25 mouse cellular contexts compared by ENCODE assay signal in genomic region chr4:150388518-150388917, GRCm38 (mm10).
DNase-seq lines count a peak whose midpoint lies in the region; ATAC-seq lines count a peak whose summit lies in the region.
"Had no signal": no experiment of that assay in that cellular context is flagged by ENCODE, and none has a peak within 500 bp of the region (broad histone marks: within the 10 kb centered on the region; RNA-seq: fewer than 3 reads in every experiment).

No protein-coding gene starts in this region.

- ATAC-seq in limb, embryonic 12.5 days (ENCODE audit: insufficient number of reproducible peaks, insufficient read depth, low FRiP score, low TSS enrichment, low read depth): no peak
- no peak for ATAC-seq in forebrain, embryonic 16.5 days
- ATAC-seq: activated CD4-positive, CD25-positive, alpha-beta regulatory T cell, adult 4 months; CD4-positive, CD25-positive, alpha-beta regulatory T cell, adult 4 months; forebrain, embryonic 13.5 days; forebrain, postnatal 0 days; hindbrain, postnatal 0 days; inflammation-experienced regulatory T-cells, adult 6 months had no signal

- H3K36me3 ChIP-seq in limb, embryonic 12.5 days: peaks cover 10% of the 10 kb centered on the region; the same call in 1 of the 2 replicates
- H3K36me3 ChIP-seq in limb, embryonic 10.5 days: peaks cover 27% of the 10 kb centered on the region
- H3K36me3 ChIP-seq in forebrain, embryonic 16.5 days (ENCODE audit: control insufficient read depth, insufficient read depth): no peaks in the 10 kb centered on the region

- WGBS in limb, embryonic 12.5 days: 55% methylated on average over 3 of the region's 3 CpGs
- 70% methylated on average over 3 of the region's 3 CpGs for WGBS in limb, embryonic 10.5 days
- 77% methylated on average over 3 of the region's 3 CpGs for WGBS in forebrain, embryonic 16.5 days

- H3K4me1 ChIP-seq in limb, embryonic 12.5 days (replicated peaks): peaks cover 53% of the 10 kb centered on the region
- H3K4me1 ChIP-seq in limb, embryonic 10.5 days: peaks cover 43% of the 10 kb centered on the region
- peaks cover 4% of the 10 kb centered on the region for H3K4me1 ChIP-seq in forebrain, embryonic 16.5 days (replicated peaks; ENCODE audit: control insufficient read depth, insufficient read depth, low read length)

- no peak overlapping the region for H3K9ac ChIP-seq in limb, embryonic 12.5 days (replicated peaks)
- no peak overlapping the region for H3K9ac ChIP-seq in forebrain, embryonic 16.5 days (replicated peaks; ENCODE audit: low read depth, low read length)
- H3K9ac ChIP-seq: forebrain, embryonic 13.5 days; forebrain, postnatal 0 days; hindbrain, embryonic 14.5 days had no signal

- 0 out of 2 replicates have a peak overlapping the region, but pooled peaks have one; percentile 12 for H3K27ac ChIP-seq in limb, embryonic 12.5 days
- H3K27ac ChIP-seq in limb, embryonic 10.5 days: no peak overlapping the region
- no peak overlapping the region for H3K27ac ChIP-seq in forebrain, embryonic 16.5 days (ENCODE audit: low read length)
- H3K27ac ChIP-seq: forebrain, embryonic 10.5 days; forebrain, embryonic 13.5 days; gastrocnemius, adult 2 months; heart, embryonic 10.5 days; hindbrain, embryonic 14.5 days; hindbrain, postnatal 0 days had no signal

- DNase-seq in limb, embryonic 10.5 days (ENCODE audit: low spot score): no peak
- peak; percentile 53 for DNase-seq in lung, postnatal 36 days
- no peak for DNase-seq in lung, adult 18-20 months
- peak; percentile 31 for DNase-seq in adipocyte (ENCODE audit: low spot score)
- DNase-seq: adrenal gland, postnatal 10 days; adrenal gland, postnatal 36 days; cerebellum, adult 18-20 months; cerebellum, adult 9-10 months; cerebellum, postnatal 14 days; forebrain, postnatal 0 days; gastrocnemius, adult 2 months; gastrocnemius, postnatal 14 days; heart, adult 18-20 months; heart, postnatal 10 days; heart, postnatal 4 days had no signal

- no peak overlapping the region for H3K4me2 ChIP-seq in limb, embryonic 12.5 days
- no peak overlapping the region for H3K4me2 ChIP-seq in forebrain, embryonic 16.5 days (ENCODE audit: low read length)
- H3K4me2 ChIP-seq: forebrain, embryonic 13.5 days; hindbrain, embryonic 14.5 days had no signal

- no peaks in the 10 kb centered on the region for H3K27me3 ChIP-seq in limb, embryonic 12.5 days
- no peaks in the 10 kb centered on the region for H3K27me3 ChIP-seq in limb, embryonic 10.5 days (ENCODE audit: low read depth, poor library complexity, severe bottlenecking)
- no peaks in the 10 kb centered on the region for H3K27me3 ChIP-seq in forebrain, embryonic 16.5 days (replicated peaks; ENCODE audit: control insufficient read depth, insufficient read depth, low read length)
- H3K27me3 ChIP-seq: forebrain, embryonic 13.5 days had no signal

- no peak overlapping the region for H3K4me3 ChIP-seq in limb, embryonic 12.5 days (replicated peaks)
- no peak overlapping the region for H3K4me3 ChIP-seq in limb, embryonic 10.5 days
- H3K4me3 ChIP-seq in forebrain, embryonic 16.5 days (replicated peaks; ENCODE audit: low read length): no peak overlapping the region
- H3K4me3 ChIP-seq: forebrain, embryonic 10.5 days; forebrain, embryonic 13.5 days; gastrocnemius, adult 2 months; heart, embryonic 10.5 days had no signal

- no peaks in the 10 kb centered on the region for H3K9me3 ChIP-seq in limb, embryonic 12.5 days
- H3K9me3 ChIP-seq in limb, embryonic 10.5 days (replicated peaks): no peaks in the 10 kb centered on the region
- no peaks in the 10 kb centered on the region for H3K9me3 ChIP-seq in forebrain, embryonic 16.5 days (ENCODE audit: control insufficient read depth, low read length)
- H3K9me3 ChIP-seq: forebrain, embryonic 10.5 days; forebrain, embryonic 13.5 days; heart, embryonic 10.5 days had no signal

Comparison
In these comparisons a context has a peak if more than half of its experiments do, and no peak if none do; other contexts are left out.
1. DNase-seq: peak in lung, postnatal 36 days (single experiment) and adipocyte (single experiment); none in limb, embryonic 10.5 days (single experiment) and lung, adult 18-20 months (0 of 2).